Mouse (Mus musculus) CH12.LX (cell line): Measurements from ENCODE around the gene Rnf13. TPM values are rescaled to one million over a fixed set of nuclear protein-coding genes. Genes with fewer than 3 reads are reported as not detected.

Experiments used
- DNase-seq: peaks from one replicate; pipeline ENCODE4 v3.0.0-alpha.2; 2013; ENCODE audit errors: extremely low read depth
- H3K27ac ChIP-seq: 2 replicates; pipeline ENCODE4 v1.5.1; 2012; ENCODE audit warnings: low read depth, mild to moderate bottlenecking, control low read depth, moderate library complexity; ENCODE audit not compliant: insufficient read depth
- H3K27me3 ChIP-seq: replicated peaks from 2 replicates; pipeline ENCODE3; 2012; ENCODE audit warnings: inconsistent platforms
- H3K36me3 ChIP-seq, 2 experiments: replicated peaks in 1 of 2; 2 replicates each; pipeline versions ENCODE3 to v1.6.1; 2012; ENCODE audit warnings: inconsistent platforms in 1 of 2, low read length in 1 of 2, mild to moderate bottlenecking in 1 of 2, mixed read lengths in 1 of 2, moderate library complexity in 1 of 2; ENCODE audit not compliant: control insufficient read depth in 1 of 2, insufficient read depth in 1 of 2
- H3K4me1 ChIP-seq, 2 experiments: 2 replicates each; pipeline ENCODE4 v1.6.1; 2012; ENCODE audit warnings: inconsistent platforms in 1 of 2, moderate library complexity in 1 of 2; ENCODE audit not compliant: insufficient read depth in 2 of 2, control insufficient read depth in 1 of 2
- H3K4me2 ChIP-seq: 2 replicates; pipeline ENCODE4 v1.6.1; 2012; ENCODE audit warnings: low read depth, mild to moderate bottlenecking, control low read depth; ENCODE audit not compliant: poor library complexity, insufficient read depth, severe bottlenecking
- H3K4me3 ChIP-seq, 3 experiments: fragments of 150-350 bp in 1 of 3; sonication (generic) in 1 of 3; replicated peaks in 1 of 3; 2 replicates each; pipeline versions ENCODE3 to v1.5.1; 2011 to 2012; ENCODE audit warnings: low read depth in 2 of 3, low read length in 2 of 3, mild to moderate bottlenecking in 2 of 3, moderate library complexity in 2 of 3, control low read depth in 1 of 3, improper control_type of control experiment in 1 of 3, inconsistent platforms in 1 of 3, mixed read lengths in 1 of 3; ENCODE audit not compliant: poor library complexity in 1 of 3
- H3K79me2 ChIP-seq: replicated peaks from 2 replicates; pipeline ENCODE4 v1.6.1; 2012; ENCODE audit warnings: mild to moderate bottlenecking, moderate library complexity; ENCODE audit not compliant: control insufficient read depth, poor library complexity, insufficient read depth, severe bottlenecking; ENCODE audit errors: extremely low read depth
- H3K9ac ChIP-seq: 2 replicates; pipeline ENCODE4 v1.6.1; 2012; ENCODE audit warnings: low read depth, mild to moderate bottlenecking, control low read depth, moderate library complexity; ENCODE audit not compliant: insufficient read depth
- H3K9me3 ChIP-seq: replicated peaks from 2 replicates; pipeline ENCODE3; 2012; ENCODE audit warnings: low read length, inconsistent platforms, mixed read lengths
- BHLHE40 ChIP-seq: IDR thresholded peaks from 2 replicates; pipeline ENCODE4 v1.6.1; 2011; ENCODE audit warnings: mild to moderate bottlenecking, low read depth, low read length, improper control_type of control experiment
- CHD2 ChIP-seq: IDR thresholded peaks from 2 replicates; pipeline ENCODE4 v1.6.1; 2011; ENCODE audit warnings: low read length, improper control_type of control experiment
- E2F4 ChIP-seq: IDR thresholded peaks from 2 replicates; pipeline ENCODE4 v1.6.1; 2011; ENCODE audit warnings: low read depth, low read length, improper control_type of control experiment; ENCODE audit not compliant: insufficient replicate concordance
- ETS1 ChIP-seq: conservative IDR thresholded peaks from 2 replicates; pipeline ENCODE4 v1.6.1; 2012; ENCODE audit warnings: low read depth, mild to moderate bottlenecking, inconsistent platforms, low read length, improper control_type of control experiment, moderate library complexity
- GABPA ChIP-seq: IDR thresholded peaks from 2 replicates; pipeline ENCODE4 v1.6.1; 2012; ENCODE audit warnings: low read depth, low read length, improper control_type of control experiment, inconsistent platforms; ENCODE audit not compliant: insufficient replicate concordance
- HCFC1 ChIP-seq: IDR thresholded peaks from 2 replicates; pipeline ENCODE4 v1.6.1; 2012; ENCODE audit warnings: low read depth, mild to moderate bottlenecking, inconsistent platforms, low read length, improper control_type of control experiment
- IRF4 ChIP-seq: IDR thresholded peaks from 2 replicates; pipeline ENCODE4 v1.6.1; 2014; ENCODE audit warnings: low read depth, mild to moderate bottlenecking, inconsistent platforms, low read length, improper control_type of control experiment
- JUN ChIP-seq: IDR thresholded peaks from 2 replicates; pipeline ENCODE4 v1.6.1; 2011; ENCODE audit warnings: low read depth, mild to moderate bottlenecking, low read length, improper control_type of control experiment, moderate library complexity; ENCODE audit not compliant: insufficient read depth
- JUND ChIP-seq: conservative IDR thresholded peaks from 2 replicates; pipeline ENCODE4 v1.6.1; 2011; ENCODE audit warnings: low read depth, low read length, improper control_type of control experiment
- KAT2A ChIP-seq: IDR thresholded peaks from 2 replicates; pipeline ENCODE4 v1.6.1; 2012; ENCODE audit warnings: low read length, improper control_type of control experiment, inconsistent platforms; ENCODE audit not compliant: insufficient replicate concordance
- MAX ChIP-seq: IDR thresholded peaks from 2 replicates; pipeline ENCODE4 v1.6.1; 2011; ENCODE audit warnings: low read length, improper control_type of control experiment
- MEF2A ChIP-seq: IDR thresholded peaks from 2 replicates; pipeline ENCODE4 v1.6.1; 2014; ENCODE audit warnings: low read depth, mild to moderate bottlenecking, inconsistent platforms, low read length, improper control_type of control experiment, borderline replicate concordance
- MXI1 ChIP-seq: IDR thresholded peaks from 2 replicates; pipeline ENCODE4 v1.6.1; 2011; ENCODE audit warnings: mild to moderate bottlenecking, low read depth, low read length, improper control_type of control experiment
- MYC ChIP-seq: IDR thresholded peaks from 2 replicates; pipeline ENCODE4 v1.6.1; 2011; ENCODE audit warnings: low read depth, mild to moderate bottlenecking, improper control_type of control experiment, low read length
- NRF1 ChIP-seq: IDR thresholded peaks from 2 replicates; pipeline ENCODE4 v1.6.1; 2014; ENCODE audit warnings: low read depth, mild to moderate bottlenecking, inconsistent platforms, low read length, improper control_type of control experiment, moderate library complexity
- PAX5 ChIP-seq: IDR thresholded peaks from 2 replicates; pipeline ENCODE4 v1.6.1; 2012; ENCODE audit warnings: low read length, inconsistent platforms, mixed read lengths
- POLR2A ChIP-seq: IDR thresholded peaks from 2 replicates; pipeline ENCODE4 v1.6.1; 2011; ENCODE audit warnings: low read depth, mild to moderate bottlenecking, improper control_type of control experiment, low read length
- POLR2AphosphoS2 ChIP-seq: IDR thresholded peaks from 2 replicates; pipeline ENCODE4 v1.6.1; 2011; ENCODE audit warnings: low read depth, low read length, improper control_type of control experiment
- RCOR1 ChIP-seq: conservative IDR thresholded peaks from 2 replicates; pipeline ENCODE4 v1.6.1; 2012; ENCODE audit warnings: low read depth, mild to moderate bottlenecking, inconsistent platforms, low read length, improper control_type of control experiment
- UBTF ChIP-seq: IDR thresholded peaks from 2 replicates; pipeline ENCODE4 v1.6.1; 2012; ENCODE audit warnings: low read depth, mild to moderate bottlenecking, inconsistent platforms, low read length, improper control_type of control experiment, moderate library complexity
- USF1 ChIP-seq: IDR thresholded peaks from 2 replicates; pipeline ENCODE4 v1.6.1; 2014; ENCODE audit warnings: low read depth, mild to moderate bottlenecking, inconsistent platforms, low read length, improper control_type of control experiment
- ZC3H11A ChIP-seq: IDR thresholded peaks from 2 replicates; pipeline ENCODE4 v1.6.1; 2012; ENCODE audit warnings: low read depth, mild to moderate bottlenecking, inconsistent platforms, low read length, improper control_type of control experiment
- ZMIZ1 ChIP-seq: IDR thresholded peaks from 2 replicates; pipeline ENCODE4 v1.6.1; 2012; ENCODE audit warnings: low read depth, mild to moderate bottlenecking, inconsistent platforms, low read length, improper control_type of control experiment
- dilution Hi-C: fragments of 300-500 bp; cut with MboI; formaldehyde crosslinking; loops from 2 replicates; pipeline ENCODE4 v1.14.3; 2020; ENCODE audit warnings: low sequenced_read_pairs; ENCODE audit not compliant: extremely low pct_unique_long_range_greater_than_20kb, extremely low pct_ligation_motif_present
- in situ Hi-C: fragments of 300-500 bp; cut with MboI; formaldehyde crosslinking; loops from 3 replicates; pipeline ENCODE4 v1.14.3; 2019; ENCODE audit warnings: low sequenced_read_pairs, low pct_ligation_motif_present, low pct_unique_long_range_greater_than_20kb, mixed read lengths
- polyA plus RNA-seq: library from polyadenylated mRNA; unstranded; fragments of >175 nt; gene quantifications from 2 replicates; pipeline ENCODE4 v1.2.1, GENCODE M21; 2012; ENCODE audit warnings: low read depth; ENCODE audit not compliant: insufficient read length
- total RNA-seq, 2 experiments: library from RNA; depleted of rRNA; stranded (reverse); fragments of 300-350 nt in 1 of 2; fragments of >200 nt in 1 of 2; gene quantifications; 2 replicates each; pipeline ENCODE4 v1.2.3; 2012 to 2014

The Rnf13 gene
- total and polyA plus RNA-seq, 3 experiments: 16.2 to 45.2 (median 23.3) TPM

DNA sequence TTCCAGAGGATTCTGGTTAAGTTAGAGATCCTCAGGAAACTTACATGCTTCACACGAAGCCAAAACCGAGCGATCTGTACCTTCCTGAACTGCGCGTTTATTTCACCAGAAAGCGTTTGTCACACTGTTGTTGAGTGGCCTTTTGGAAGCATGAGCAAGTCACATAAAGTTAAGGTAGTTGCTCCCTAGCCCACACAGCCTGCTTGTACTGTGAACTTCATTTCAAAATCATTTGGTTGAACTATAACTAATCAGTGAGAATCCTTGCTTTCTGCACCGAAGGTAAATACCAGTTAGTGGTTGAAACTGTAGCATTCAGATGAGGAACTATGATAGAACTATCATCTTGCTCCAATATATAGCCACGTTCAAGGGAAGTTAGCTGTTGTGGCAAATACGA, 39.1 kb upstream of the Rnf13 start:
- H3K4me1 ChIP-seq: peaks cover 9 to 51% of the 10 kb centered on the region in 2 experiments
- H3K4me2 ChIP-seq: no peak overlapping the region
- no peaks in the 10 kb centered on the region for H3K36me3 ChIP-seq
- H3K9ac ChIP-seq: no peak overlapping the region
- in situ Hi-C loops: no loop called here
- no peaks in the 10 kb centered on the region for H3K79me2 ChIP-seq
- H3K4me3 ChIP-seq: no peak overlapping the region
- TF ChIP-seq MYC: no peak
- no peak for TF ChIP-seq UBTF
- TF ChIP-seq POLR2A: no peak
- no peak for TF ChIP-seq KAT2A
- no peak for TF ChIP-seq ETS1
- no peak for TF ChIP-seq ZC3H11A
- TF ChIP-seq JUN: no peak
- TF ChIP-seq GABPA: no peak
- DNase-seq: no peak
- H3K27ac ChIP-seq: no peak overlapping the region
- H3K9me3 ChIP-seq: no peaks in the 10 kb centered on the region
- no peaks in the 10 kb centered on the region for H3K27me3 ChIP-seq
- dilution Hi-C loops: no loop called here

DNA sequence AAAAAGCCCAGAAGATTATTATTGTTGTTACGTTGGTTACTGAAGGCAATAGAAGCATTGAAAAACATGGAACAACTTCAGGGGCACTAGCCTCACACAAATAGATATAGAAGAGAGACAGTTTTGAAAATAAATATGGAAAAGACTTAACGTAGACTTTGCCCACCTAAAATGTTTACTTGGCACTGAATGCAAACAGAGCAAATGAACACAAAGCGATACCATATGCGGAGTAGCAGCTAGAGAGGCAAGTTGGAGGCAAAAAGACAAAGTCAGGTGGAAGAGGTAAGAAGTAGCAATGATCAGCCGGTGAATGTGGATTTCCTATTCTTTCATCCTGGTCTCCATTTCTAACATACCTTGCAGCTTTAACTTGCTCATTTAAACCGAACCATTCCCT, 21.7 kb upstream of the Rnf13 start:
- H3K27ac ChIP-seq: no peak overlapping the region
- no peak for DNase-seq
- H3K4me1 ChIP-seq: no peaks in the 10 kb centered on the region
- dilution Hi-C loops: no loop called here
- H3K36me3 ChIP-seq: no peaks in the 10 kb centered on the region
- H3K79me2 ChIP-seq: no peaks in the 10 kb centered on the region
- H3K9ac ChIP-seq: no peak overlapping the region
- H3K4me2 ChIP-seq: no peak overlapping the region
- no peak overlapping the region for H3K4me3 ChIP-seq
- in situ Hi-C loops: no loop called here
- H3K9me3 ChIP-seq: no peaks in the 10 kb centered on the region
- TF ChIP-seq MEF2A: no peak
- no peak for TF ChIP-seq JUND
- no peak for TF ChIP-seq UBTF
- no peak for TF ChIP-seq POLR2AphosphoS2
- no peak for TF ChIP-seq IRF4
- no peak for TF ChIP-seq MXI1
- TF ChIP-seq ZMIZ1: no peak
- no peak for TF ChIP-seq MAX
- TF ChIP-seq E2F4: no peak
- TF ChIP-seq GABPA: no peak
- no peak for TF ChIP-seq CHD2
- TF ChIP-seq PAX5: no peak
- no peak for TF ChIP-seq ZC3H11A
- TF ChIP-seq HCFC1: no peak
- TF ChIP-seq USF1: no peak
- no peak for TF ChIP-seq JUN
- TF ChIP-seq RCOR1: no peak
- no peak for TF ChIP-seq BHLHE40
- TF ChIP-seq NRF1: no peak
- H3K27me3 ChIP-seq: no peaks in the 10 kb centered on the region
